Mouse (Mus musculus) c-Kit-positive CD71-negative TER-119-negative erythroid progenitor cells, embryonic 14.5 days (primary cell): ENCODE results near the gene Ythdf1.

Source experiments
- DNase-seq: peaks from one replicate; pipeline ENCODE4 v3.0.0-alpha.2; 2013; ENCODE audit warnings: low read depth

Ythdf1 gene

GRCm38 (mm10) chr2:180905556-180906221, 15.1 kb downstream of the Ythdf1 start:
- no peak for DNase-seq

- DNase-seq = no peak
These were observed 16.1 kb downstream of the Ythdf1 start for GRCm38 (mm10) chr2:180904435-180905208.

- DNase-seq = no peak
These were observed 18.7 kb downstream of the Ythdf1 start for GRCm38 (mm10) chr2:180902086-180902485.

GRCm38 (mm10) chr2:180897857-180898256, 22.9 kb downstream of the Ythdf1 start:
- DNase-seq = no peak

GRCm38 (mm10) chr2:180896819-180897625, 23.7 kb downstream of the Ythdf1 start:
- no peak for DNase-seq

GRCm38 (mm10) chr2:180895837-180896525, 24.8 kb downstream of the Ythdf1 start:
- no peak for DNase-seq

GRCm38 (mm10) chr2:180895321-180895720, 25.4 kb downstream of the Ythdf1 start:
- DNase-seq = no peak

- DNase-seq = peak; percentile 74
These were observed 26.0 kb downstream of the Ythdf1 start for GRCm38 (mm10) chr2:180894734-180895133.

GRCm38 (mm10) chr2:180894029-180894623, 26.6 kb downstream of the Ythdf1 start:
- no peak for DNase-seq

- DNase-seq = no peak
These were observed 27.2 kb downstream of the Ythdf1 start for GRCm38 (mm10) chr2:180893537-180894028.

- no peak for DNase-seq
These were observed 27.8 kb downstream of the Ythdf1 start for GRCm38 (mm10) chr2:180892841-180893521.

- no peak for DNase-seq
These were observed 28.9 kb downstream of the Ythdf1 start for GRCm38 (mm10) chr2:180891835-180892323.

GRCm38 (mm10) chr2:180891075-180891834, 29.5 kb downstream of the Ythdf1 start:
- DNase-seq = no peak

- DNase-seq = no peak
These were observed 30.2 kb downstream of the Ythdf1 start for GRCm38 (mm10) chr2:180890422-180891074.

- DNase-seq = no peak
These were observed 30.8 kb downstream of the Ythdf1 start for GRCm38 (mm10) chr2:180889921-180890280.

GRCm38 (mm10) chr2:180889271-180889920, 31.4 kb downstream of the Ythdf1 start:
- DNase-seq = no peak

GRCm38 (mm10) chr2:180885270-180885669, 35.5 kb downstream of the Ythdf1 start:
- no peak for DNase-seq

- DNase-seq = no peak
These were observed 39.5 kb downstream of the Ythdf1 start for GRCm38 (mm10) chr2:180881281-180881680.
